Mouse (Mus musculus) kidney, postnatal 36 days (tissue): ENCODE results near the gene Pkig.
"Not testable (repeated sequence)": the region's sequence is repeated elsewhere in the genome, so short reads cannot be mapped to it uniquely, and the experiment has no call there.

Experiments used
- DNase-seq, 2 experiments: peaks; one replicate each; pipeline ENCODE4 v3.0.0; 2021 to 2022; ENCODE audit warnings: mixed read lengths in 2 of 2

Gene Pkig

DNA sequence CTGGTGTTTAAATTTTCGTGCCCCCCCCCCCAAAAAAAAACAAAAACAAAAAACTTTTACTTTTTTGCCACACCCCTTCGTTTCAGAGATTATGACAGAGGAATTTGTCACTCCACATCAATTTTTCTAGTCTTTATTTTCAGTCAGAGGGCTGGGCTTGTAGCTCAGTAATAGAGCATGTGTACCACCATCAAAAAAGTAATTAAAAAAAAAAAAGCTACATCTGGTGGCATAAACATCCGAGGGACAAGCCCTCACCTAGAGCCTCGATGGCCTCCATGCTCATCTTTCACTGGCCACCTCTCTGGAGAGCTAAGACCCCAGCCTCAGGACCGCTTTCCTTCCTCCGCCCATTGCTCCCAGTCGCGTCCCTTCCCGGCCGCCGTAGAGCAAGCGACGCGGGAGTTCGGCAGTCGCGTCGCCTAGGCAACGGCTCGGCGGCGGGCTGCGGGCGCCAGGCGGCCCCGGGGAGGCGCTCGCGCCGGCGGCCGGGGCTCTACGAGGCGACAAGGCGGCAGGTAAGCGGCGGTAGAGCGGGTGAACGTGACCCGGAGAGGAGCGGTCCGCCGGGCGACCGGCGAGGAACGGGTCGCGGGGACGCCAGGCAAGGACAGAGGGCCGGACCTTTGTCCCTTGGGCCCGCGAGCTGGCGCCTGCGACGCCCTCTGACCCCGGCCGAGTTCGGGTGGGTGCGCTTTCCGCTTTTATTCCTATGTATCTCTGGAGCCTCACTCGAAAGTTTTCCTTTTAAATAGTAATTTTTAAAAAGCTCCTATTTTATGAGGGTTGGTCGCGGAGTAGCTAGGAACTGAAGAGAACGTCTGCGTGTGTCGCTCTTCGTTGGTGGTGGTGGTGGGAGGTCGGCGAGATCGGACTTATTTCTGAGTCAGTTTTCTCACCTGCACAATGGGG, at the start of gene Pkig:
Gene Pkig (plus strand): TSS at position 412 of the 912 bp plus-strand sequence.
- peak; percentile 79 to 94 for DNase-seq

DNA sequence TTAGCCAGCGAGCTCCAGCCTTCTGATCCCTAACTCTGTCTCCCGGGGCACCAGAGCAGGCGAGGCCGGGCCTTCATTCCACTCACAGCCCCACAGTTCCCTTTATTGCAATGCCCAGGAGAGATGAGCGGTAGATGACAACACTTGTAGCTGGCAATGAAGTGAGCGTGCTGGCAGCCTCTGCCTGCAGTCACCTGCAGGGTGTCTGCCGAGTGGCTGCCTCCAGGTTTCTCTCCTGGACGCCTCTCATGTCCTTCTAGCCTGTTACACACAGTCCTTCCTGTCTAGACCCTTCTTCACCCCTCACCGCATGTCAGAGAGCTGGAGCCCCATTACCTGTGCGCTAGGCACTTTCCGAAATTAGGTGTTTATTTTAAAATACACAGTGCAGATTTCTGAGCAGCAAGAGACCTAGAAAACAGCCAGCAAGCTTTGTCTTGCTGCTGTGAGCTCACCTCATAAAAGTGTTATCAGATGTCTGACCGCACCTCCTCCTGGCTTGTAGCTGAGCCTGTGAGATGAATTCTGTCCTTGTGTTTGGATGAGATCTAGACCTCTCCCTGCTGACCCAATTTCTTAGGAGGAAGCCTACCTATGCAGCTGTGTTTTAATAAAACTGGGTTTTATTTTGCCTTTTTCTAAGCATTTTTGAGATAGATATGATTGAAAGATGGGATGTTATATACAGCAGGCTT, 48.8 kb upstream of the Pkig start:
- no peak for DNase-seq

DNA sequence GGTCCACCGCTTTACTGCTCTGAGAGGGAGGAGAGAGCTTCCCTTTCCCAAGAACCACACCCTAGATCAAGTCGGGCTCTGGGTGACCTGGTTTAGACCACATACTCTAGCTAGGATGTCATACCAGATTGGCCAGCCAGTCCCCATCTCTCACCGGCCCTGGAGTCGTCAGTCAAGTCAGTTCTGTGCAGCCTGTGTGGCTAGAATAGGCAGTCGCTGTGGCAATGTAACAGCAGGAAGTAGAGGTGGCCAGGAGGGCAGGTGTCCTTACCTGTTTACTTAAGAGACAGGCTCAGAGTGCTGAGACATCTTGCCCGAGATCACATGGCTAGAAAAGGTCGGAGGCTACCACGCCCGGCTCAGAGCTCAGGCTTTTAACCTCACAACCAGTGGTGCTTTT, 47.0 kb upstream of the Pkig start:
- DNase-seq: no peak

DNA sequence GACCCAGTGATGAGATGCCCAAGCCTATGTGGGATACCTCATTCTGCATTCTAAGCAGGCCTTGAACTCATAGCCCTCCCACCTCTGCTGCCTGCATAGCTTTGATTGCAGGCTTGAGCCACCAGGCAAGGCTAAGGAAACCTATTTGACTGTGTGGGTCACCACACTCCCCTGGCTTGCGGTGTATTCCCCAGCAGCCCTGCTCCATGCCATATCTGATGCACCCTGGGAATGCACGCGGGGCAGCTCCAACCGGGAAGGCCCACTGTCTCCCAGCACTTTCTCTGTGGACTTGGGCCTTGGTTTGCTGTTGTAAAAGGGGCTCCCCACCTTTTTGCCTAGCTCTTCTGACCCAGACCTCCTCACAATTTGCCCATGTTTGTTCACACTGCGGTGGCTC, 45.0 kb upstream of the Pkig start:
- DNase-seq: no peak

DNA sequence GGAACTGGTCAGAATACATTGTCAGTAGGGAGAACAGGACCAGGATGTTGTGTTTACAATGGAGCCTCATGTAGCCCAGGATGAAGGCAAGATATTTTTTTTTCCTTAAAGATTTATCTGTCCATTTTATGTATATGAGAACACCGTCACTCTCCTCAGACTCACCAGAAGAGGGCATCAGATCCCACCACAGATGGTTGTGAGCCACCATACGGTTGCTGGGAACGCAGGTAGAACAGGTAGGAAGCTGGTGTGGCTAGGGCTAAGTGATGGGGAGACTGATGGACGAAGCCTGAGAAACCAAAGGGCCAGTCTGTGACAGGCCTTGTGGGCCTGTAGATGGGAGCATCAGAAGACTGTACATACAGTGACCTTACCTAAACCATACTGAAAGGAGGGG, 44.2 kb upstream of the Pkig start:
- DNase-seq: no peak

DNA sequence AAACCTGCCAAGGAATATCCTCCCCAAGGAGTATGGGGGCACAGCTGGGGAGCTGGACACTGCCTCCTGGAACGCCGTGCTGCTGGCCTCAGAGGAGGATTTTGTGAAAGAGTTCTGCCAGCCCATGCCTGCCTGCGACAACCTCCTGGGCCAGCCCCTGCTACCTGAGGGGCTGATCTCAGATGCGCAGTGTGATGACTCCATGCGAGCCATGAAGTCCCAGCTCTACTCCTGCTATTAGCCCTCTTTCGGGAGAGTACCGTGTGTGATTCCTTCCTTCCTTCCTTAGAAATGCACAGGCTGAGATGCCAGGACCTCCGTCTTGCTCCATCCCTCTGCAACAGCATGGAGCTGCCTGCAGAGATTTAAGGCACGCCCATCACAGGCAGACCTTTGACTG, 42.8 kb upstream of the Pkig start:
- no peak for DNase-seq

DNA sequence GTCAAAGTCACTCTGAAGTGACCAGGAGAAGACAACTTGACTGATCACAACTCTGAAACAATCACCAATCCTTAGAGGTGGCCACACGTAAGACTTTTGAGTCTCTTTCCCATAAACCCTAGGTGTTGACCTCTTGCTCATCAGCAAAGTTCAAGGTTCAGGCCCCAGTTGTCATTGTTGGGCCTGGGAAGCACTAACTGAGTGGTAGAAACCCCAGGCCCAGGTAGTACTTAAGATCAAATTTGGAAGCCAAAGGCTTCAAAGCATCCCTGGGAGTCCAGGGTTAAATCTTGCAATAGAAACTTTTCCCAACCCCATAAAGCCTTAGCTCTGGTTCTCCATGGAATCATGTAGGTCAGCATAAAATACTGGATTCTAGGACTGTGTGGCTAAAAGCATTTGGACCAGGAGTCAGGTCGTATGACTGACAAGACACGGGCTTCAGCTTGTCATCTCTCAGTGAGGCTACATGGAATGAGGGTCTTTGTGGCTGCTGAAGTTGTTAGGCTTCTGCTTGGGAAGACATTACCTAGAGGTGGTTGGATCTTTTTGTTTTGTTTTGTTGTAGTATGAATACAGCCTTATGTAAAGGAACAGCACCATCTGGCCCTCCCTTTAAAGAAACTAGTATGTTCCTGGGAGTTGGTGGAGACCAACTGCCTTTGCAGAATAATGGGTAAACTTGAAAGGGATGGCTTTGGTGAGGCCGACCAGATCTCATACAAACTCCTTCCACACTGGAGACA, 42.1 kb upstream of the Pkig start:
- no peak for DNase-seq

DNA sequence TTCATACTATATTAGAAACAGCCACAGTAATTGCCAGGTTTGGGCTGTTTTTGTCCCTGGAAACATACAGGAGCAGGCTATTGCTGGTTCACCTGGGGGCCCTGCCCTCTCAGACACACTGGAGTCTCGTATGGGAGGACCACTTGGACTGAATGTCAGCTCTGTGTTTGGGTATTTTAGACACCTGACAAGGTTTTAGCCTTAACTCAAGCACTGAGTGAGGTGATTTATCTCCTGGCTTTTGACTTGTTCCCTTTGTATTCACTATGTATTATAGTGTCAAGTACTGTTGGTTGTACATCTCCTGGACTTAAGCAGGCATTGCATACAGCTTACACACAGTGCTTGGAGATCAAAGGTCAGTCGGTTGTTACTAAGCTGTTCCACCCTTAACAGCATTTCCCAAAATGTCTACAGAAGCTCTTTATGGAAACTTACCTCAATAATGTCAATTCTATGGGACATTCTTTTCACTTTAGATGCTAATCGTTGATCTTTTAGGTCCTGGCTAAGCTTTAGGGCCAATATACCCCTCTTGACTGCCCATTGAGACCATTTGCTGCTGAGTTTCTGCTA, 41.4 kb upstream of the Pkig start:
- DNase-seq: no peak

DNA sequence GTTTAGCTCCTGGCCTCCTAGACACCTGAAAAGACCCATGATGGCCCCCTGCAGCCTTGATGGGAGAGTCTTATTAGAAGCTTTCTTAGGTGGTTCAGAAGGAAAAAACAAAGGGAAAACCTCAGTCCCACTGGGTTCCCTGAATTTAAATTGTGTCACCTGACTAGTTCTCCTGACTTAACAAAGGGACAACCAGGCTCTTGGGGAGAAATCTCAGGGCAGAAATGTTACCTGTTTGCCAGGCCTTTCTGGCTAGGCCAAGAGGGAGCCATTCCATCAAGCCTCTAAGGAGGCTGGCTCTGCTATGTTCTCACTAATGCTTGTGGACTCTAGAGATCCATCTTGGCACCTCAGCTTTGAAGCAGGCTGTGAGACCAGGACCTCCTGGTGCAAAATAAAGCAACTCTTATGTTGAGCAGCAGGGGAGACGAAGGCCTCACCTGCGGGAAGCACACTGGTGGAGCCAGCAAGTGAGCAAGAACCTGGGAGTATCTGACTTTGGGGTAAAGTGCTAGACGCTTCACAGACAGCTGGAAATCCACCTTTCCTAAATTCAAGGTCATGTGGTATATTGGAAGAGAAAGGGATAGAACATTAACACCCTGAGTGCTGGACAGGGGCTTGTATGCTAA, 40.8 kb upstream of the Pkig start:
- no peak for DNase-seq

DNA sequence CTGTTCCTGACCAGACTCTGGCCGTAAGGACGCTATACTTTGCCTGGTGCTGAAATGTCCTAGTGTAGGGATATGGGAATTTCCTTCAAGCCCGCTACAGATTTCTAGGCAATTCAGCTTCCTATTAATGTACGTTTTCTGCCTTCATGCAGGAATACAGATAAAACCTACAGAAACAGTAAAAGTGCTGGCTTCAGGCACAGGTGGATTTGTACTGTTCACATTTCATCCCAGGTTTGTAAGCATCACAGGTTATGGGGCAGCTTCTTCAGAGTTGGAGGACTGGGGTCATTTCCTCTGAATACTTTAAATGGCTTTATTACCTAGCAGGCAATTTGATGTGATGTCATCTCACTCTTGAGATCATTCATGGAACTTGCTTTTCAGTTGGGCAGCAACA, 40.3 kb upstream of the Pkig start:
- no peak for DNase-seq

DNA sequence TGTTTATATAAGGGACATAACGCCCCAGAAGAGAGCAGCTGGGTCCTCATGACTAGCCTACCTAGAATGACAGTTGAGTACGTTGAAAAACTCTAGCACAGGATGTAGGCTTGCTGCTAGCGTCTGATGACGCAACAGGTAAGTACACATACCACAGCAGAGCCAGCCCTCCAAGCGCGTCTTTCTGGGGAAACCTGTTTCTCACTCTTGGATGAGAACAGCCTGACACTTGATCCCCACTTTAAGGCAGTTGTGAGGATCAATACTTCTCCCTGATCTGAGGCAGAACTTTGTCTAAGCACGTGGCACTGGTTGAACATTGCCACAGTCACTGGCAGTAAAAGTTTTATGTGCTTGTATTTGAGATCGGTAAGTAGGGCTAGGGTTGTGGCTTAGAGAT, 37.7 kb upstream of the Pkig start:
- DNase-seq: no peak

DNA sequence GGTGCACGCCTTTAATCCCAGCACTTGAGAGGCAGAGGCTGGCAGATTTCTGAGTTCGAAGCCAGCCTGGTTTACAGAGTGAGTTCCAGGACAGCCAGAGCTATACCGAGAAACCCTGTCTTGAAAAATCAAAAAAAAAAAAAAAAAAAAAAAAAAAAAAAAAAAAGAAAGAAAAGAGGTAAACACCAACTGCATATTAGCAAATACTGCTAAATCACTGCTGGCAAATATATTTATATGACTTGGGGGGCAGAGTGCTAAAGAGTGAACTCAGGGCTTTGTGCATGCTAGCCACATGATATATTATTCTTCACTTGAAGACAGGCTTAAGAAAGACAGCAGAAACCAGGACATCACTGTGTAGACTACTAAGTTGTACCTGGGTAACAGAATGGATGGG, 36.8 kb upstream of the Pkig start:
- DNase-seq: not testable (repeated sequence)

DNA sequence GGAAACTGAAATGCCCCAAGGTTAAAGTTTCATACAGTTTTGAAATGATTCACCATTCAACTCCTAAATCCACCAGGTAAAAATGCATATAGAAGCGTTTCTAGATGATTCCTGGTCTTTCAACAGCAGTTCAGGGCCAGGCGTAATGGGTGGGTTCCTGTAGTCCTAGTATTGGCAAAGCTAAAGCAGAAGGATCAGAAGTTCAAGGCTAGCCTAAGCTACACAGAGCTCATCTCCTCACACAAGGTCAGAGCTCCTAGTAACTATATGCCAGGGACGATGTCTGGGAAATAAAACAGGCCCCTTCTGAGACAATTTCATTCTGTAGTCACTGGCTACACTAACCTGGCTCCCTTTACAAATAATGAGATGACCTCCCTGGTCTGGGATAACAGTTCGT, 27.0 kb upstream of the Pkig start:
- DNase-seq: no peak

DNA sequence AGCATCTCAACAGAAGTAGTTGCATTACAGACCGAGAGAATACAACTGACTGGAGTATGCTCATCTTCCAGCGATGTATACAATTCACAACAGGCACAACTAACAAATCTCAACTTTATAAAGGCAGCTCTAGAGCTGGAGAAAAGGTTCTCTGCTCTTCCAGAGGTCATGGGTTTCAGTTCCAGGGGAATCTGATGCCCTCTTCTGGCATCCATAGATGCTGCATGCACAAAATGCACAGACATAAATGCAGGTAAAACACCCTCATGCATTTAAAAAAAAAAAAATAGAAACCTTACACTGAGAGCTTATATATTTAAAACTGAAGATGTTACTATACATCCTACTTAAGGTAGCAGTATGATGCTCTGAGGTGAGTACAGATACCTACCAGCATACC, 26.5 kb upstream of the Pkig start:
- no peak for DNase-seq

DNA sequence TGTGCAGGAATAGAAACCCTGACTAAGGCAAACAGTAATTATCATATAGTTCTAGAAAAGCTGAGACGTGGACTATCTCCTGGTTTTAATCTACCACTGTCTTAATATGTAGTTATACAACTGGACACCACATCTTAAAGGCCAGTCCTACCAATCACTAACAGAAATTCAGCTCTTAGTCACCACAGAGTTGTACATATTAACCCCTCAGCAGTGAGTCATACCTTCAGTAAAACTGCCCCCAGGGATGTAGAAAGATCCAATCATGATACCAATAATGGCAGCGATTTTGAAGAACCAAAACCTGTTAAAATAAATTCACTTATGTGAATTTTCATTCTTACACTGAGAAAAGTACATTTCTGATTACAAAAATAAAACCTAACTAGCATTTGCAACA, 24.0 kb upstream of the Pkig start:
- DNase-seq: no peak

DNA sequence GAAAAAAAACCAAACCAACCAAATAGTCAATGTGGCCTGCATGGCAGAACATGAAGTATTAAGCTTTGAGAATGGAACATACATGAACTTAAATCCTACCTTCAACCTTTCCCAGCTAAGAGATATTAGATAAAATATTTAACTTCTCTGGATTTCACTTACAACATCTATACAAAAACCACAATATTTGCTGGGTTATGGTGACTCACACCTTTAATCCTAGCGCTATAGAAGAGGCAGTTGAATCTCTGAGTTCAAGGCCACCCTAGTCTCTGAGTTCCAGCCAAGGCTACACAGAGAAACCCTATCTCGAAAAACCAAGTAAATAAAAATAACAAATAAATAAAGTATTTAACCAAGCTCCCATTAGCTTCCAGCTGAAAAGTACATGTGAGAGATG, 22.1 kb upstream of the Pkig start:
- DNase-seq: no peak

DNA sequence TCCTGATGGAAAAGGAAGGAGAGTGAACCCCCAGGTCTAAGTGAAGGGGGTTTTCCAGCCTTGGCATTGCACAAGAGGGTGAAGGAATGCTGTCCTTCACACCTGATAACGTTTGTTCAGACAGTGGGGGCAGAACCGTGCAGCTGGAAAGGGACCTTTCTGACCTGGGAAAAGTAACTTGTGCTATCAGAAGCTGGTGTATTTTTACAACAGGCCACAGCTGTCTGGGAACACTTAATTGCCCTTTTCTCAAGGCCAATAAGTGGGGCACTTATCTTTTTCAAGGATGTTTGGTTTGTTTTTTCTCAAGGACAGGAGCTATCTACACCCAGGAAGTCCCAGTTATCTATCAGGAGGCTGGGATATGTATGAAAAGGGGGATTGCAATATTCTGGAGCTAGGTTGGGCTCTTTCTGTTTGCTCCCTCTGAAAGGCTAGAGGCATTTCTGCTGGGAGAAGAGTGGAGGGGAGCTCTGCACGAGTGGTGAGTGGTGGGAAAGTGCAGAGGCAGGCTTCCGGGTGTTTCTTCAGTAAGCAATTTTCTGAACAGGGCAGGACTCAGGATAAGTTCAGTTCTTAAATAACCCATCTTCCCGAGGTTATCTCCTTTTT, 20.4 kb upstream of the Pkig start:
- DNase-seq: no peak

DNA sequence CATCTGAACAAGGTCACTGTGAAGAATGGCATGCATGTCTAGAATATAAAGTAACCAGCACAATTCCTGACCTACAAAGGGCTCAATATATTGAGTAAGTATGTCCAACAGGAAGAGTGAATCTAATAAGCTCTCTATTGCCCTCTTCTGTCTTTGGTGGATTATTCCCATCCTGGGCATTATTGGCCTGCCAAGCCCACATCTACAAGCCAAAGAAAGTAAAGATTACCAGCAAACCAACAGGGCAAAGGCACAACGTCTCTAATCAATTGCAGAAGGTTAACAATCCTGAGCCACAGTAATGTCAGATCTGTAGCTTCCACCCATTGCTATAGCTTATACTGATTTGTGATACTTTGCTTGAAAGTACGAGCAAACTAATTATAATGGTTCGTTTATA, 17.7 kb upstream of the Pkig start:
- no peak for DNase-seq

DNA sequence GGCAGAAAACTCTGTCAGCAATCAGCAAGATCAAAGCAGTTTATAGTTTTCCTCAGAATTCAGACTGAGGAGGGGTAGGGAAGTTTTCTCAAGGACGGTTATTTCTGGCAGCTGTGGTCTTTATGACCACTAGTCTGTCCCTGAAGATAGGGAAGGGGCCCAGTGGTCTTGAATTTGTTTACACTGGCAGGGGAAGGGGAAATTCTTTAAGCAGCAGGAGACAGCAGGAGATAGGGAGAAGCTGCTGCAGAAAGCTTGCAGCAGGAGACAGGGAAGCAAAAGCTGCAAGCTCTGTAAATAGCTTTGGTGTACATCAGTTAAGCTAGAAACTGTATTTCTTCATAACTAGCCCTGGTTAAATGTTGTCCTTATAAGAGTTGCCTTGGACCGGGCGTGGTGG, 16.5 kb upstream of the Pkig start:
- no peak for DNase-seq

DNA sequence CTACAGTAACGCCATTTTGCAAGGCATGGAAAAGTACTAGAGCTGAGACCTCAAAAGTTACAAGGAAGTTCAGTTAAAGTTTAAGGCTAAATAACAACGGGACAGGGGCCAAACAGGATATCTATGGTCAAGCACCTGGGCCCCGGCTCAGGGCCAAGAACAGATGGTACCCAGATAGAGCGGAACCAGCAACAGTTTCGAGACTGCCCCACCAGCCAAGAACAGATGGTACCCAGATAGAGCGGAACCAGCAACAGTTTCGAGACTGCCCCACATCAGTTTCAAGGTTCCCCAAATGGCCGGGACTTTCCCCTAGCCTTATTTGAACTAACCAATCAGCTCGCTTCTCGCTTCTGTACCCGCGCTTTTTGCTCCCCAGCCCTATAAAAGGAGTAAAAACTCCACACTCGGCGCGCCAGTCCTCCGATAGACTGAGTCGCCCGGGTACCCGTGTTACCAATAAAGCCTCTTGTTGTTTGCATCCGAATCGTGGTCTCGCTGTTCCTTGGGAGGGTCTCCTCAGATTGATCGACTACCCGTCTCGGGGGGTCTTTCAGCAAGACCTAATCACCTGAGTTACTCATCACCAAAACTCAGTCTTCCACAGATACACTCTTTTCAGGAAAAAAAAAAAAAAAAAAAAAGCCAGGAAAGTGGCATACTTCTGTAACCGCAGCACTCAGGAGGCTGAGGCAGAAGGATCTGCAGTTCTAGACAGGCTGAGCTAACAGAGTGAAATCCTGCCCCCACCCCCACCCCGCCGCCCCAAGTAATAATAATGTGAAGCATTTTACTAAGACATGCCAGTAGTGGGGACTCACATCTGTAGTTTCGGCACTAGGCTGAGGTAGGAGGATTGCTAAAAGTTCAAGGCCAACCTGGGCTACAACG, 15.3 kb upstream of the Pkig start:
- peak; percentile 79 to 88 for DNase-seq

DNA sequence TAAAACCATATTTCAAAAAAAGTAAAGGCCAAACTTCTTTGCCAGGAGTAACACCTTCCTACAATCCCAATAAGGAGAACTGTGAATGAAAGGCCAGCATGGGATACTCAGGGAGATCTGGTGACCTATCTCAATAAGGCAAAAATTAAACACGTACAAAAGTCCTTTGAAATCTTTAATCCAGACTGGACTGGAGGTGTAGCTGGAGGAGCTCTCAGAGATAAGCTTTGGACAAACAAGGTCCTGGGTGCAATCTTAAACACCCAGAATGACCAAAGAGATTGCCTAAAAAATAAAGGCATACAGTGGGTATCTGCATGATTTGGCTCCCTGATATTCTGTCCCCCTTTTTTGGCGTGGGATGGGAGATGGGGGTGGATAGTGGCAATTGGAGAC, 14.6 kb upstream of the Pkig start:
- DNase-seq: no peak
